Mouse (Mus musculus) adrenal gland, adult 8-10 months (tissue): ENCODE measurements around the gene Pkdrej. TPM values are rescaled to one million over a fixed set of nuclear protein-coding genes. Genes with fewer than 3 reads are reported as not detected.

Experiments
- DNase-seq: peaks from one replicate; pipeline ENCODE4 v3.0.0; 2022
- total RNA-seq, 4 experiments: library from RNA; stranded (reverse); gene quantifications; 2 replicates each; pipeline ENCODE4 v1.2.4; 2022

The Pkdrej gene
- total RNA-seq, 4 experiments from 2014 or later, result 0.49 to 1.6 (median 0.95) TPM

GRCm38 (mm10) chr15:85765022-85765421 is 56.5 kb downstream of the Pkdrej start:
- no peak for DNase-seq

Other genes starting within 250 kb of the Pkdrej start
- 1 to 10 TPM in 2 of 4 experiments, under 1 TPM in 2; 0.65 to 1.1 (median 0.85) TPM for gene Wnt7b, start 239.3 kb downstream of the Pkdrej start, total RNA-seq
- 10 to 100 TPM in 3 of 4 experiments, 1 to 10 TPM in 1; 6.9 to 25.9 (median 18.7) TPM for gene Ppara, start 86.8 kb downstream of the Pkdrej start, total RNA-seq
- gene Cdpf1, start 10.0 kb downstream of the Pkdrej start, total RNA-seq, result 10 to 100 TPM; 20.9 to 29.4 (median 22.4) TPM
- 10 to 100 TPM; 19.6 to 26.5 (median 23.1) TPM for gene Ttc38, start 10.6 kb upstream of the Pkdrej start, total RNA-seq
- gene Gtse1, start 38.0 kb upstream of the Pkdrej start, total RNA-seq, result 1 to 10 TPM in 3 of 4 experiments, under 1 TPM in 1; 0.61 to 1.5 (median 1.3) TPM
- 10 to 100 TPM; 21.8 to 49.7 (median 33.9) TPM for gene Trmu, start 57.6 kb upstream of the Pkdrej start, total RNA-seq
- 10 to 100 TPM in 2 of 4 experiments, 1 to 10 TPM in 2; 5.2 to 16.1 (median 8.7) TPM for gene Celsr1, start 212.0 kb upstream of the Pkdrej start, total RNA-seq
- gene Gramd4, start 236.0 kb upstream of the Pkdrej start, total RNA-seq, result 10 to 100 TPM; 15.4 to 22.2 (median 17.5) TPM